In genomic region chr6:51379560-51380274, GRCm38 (mm10) we compare ENCODE assay signal across 8 mouse cellular contexts. TPM values are rescaled to one million over a fixed set of nuclear protein-coding genes. Genes with fewer than 3 reads are reported as not detected.
DNase-seq lines count a peak whose midpoint lies in the region; ATAC-seq lines count a peak whose summit lies in the region.
"Had no signal": no experiment of that assay in that cellular context is flagged by ENCODE, and none has a peak within 500 bp of the region (broad histone marks: within the 10 kb centered on the region; RNA-seq: fewer than 3 reads in every experiment).

No protein-coding gene starts in this region.

- peak overlapping the region; percentile 79 for H3K9ac ChIP-seq in intestine, embryonic 14.5 days (ENCODE audit: low read length)
- H3K9ac ChIP-seq in midbrain, embryonic 11.5 days (ENCODE audit: low read length) = peak overlapping the region; percentile 90

- peak; percentile 69 for ATAC-seq in intestine, embryonic 14.5 days (replicated peaks; ENCODE audit: low FRiP score, low TSS enrichment, low read depth)
- peak; percentile 70 for ATAC-seq in midbrain, embryonic 11.5 days (ENCODE audit: low FRiP score)

- H3K27me3 ChIP-seq in intestine, embryonic 14.5 days (replicated peaks; ENCODE audit: control insufficient read depth, insufficient read depth, low read length) = no peaks in the 10 kb centered on the region
- H3K27me3 ChIP-seq in midbrain, embryonic 11.5 days (ENCODE audit: control insufficient read depth, insufficient read depth, low read length) = no peaks in the 10 kb centered on the region
- no peaks in the 10 kb centered on the region; the same call in 1 of the 2 replicates for H3K27me3 ChIP-seq in splenic B cell, adult 2 months (ENCODE audit: control insufficient read depth, insufficient read depth, low read length, poor library complexity, severe bottlenecking)

- H3K36me3 ChIP-seq in intestine, embryonic 14.5 days (ENCODE audit: control insufficient read depth, insufficient read depth, low read length) = no peaks in the 10 kb centered on the region
- no peaks in the 10 kb centered on the region for H3K36me3 ChIP-seq in midbrain, embryonic 11.5 days (ENCODE audit: control insufficient read depth, insufficient read depth, low read length)
- no peaks in the 10 kb centered on the region for H3K36me3 ChIP-seq in splenic B cell, adult 2 months (ENCODE audit: control insufficient read depth, insufficient read depth, low read length, poor library complexity, severe bottlenecking)

- intact Hi-C loops in left cerebral cortex, postnatal 14 days (cut with DNase I) = loop anchor here (5.0 kb wide), 2 partner anchors 172 to 478 kb away; no protein-coding TSS in a partner anchor

- peak overlapping the region; percentile 93 for H3K27ac ChIP-seq in intestine, embryonic 14.5 days (ENCODE audit: low read depth)
- peak overlapping the region; percentile 89 for H3K27ac ChIP-seq in midbrain, embryonic 11.5 days (ENCODE audit: low read depth, low read length)

- H3K4me2 ChIP-seq in intestine, embryonic 14.5 days (ENCODE audit: low read length) = peak overlapping the region; percentile 62
- peak overlapping the region; percentile 53 for H3K4me2 ChIP-seq in midbrain, embryonic 11.5 days

- peak overlapping the region; percentile 38 for H3K4me3 ChIP-seq in intestine, embryonic 14.5 days (ENCODE audit: low read depth, low read length)
- peak overlapping the region; percentile 36 for H3K4me3 ChIP-seq in midbrain, embryonic 11.5 days (ENCODE audit: low read depth, low read length)
- H3K4me3 ChIP-seq: myocyte had no signal

- H3K4me1 ChIP-seq in intestine, embryonic 14.5 days (replicated peaks; ENCODE audit: control insufficient read depth, insufficient read depth, low read length) = no peaks in the 10 kb centered on the region
- H3K4me1 ChIP-seq in midbrain, embryonic 11.5 days (ENCODE audit: control insufficient read depth, insufficient read depth, low read length) = peaks cover 2% of the 10 kb centered on the region; the same call in 1 of the 2 replicates

- DNase-seq in adrenal gland, adult 8-10 months = peak; percentile 9
- peak; percentile 74 to 79 for DNase-seq in cerebellum, postnatal 14 days
- peak; percentile 68 to 71 for DNase-seq in frontal cortex, postnatal 36 days (ENCODE audit: low spot score in 2 of 2)
- peak; percentile 93 for DNase-seq in intestine, embryonic 14.5 days (ENCODE audit: low spot score)
- DNase-seq in left cerebral cortex, postnatal 14 days (ENCODE audit: low spot score in 2 of 2) = peak; percentile 68
- peak; percentile 98 for DNase-seq in midbrain, embryonic 11.5 days (ENCODE audit: low spot score, missing footprints)
- DNase-seq in splenic B cell, adult 2 months (ENCODE audit: low read depth, low spot score) = peak; percentile 29

- no peaks in the 10 kb centered on the region for H3K9me3 ChIP-seq in intestine, embryonic 14.5 days (ENCODE audit: control insufficient read depth, low read length)
- no peaks in the 10 kb centered on the region for H3K9me3 ChIP-seq in midbrain, embryonic 11.5 days (ENCODE audit: control insufficient read depth, low read length)

- WGBS in intestine, embryonic 14.5 days = 5% methylated on average over 36 of the region's 36 CpGs
- WGBS in midbrain, embryonic 11.5 days = 7% methylated on average over 36 of the region's 36 CpGs

RNA-seq across cellular contexts. Expression of gene Nfe2l3, which starts 52.8 kb away (rescaled TPM):
- not detected for total RNA-seq in adrenal gland, adult 8-10 months (2022)
- polyA plus RNA-seq in intestine, embryonic 14.5 days (2014; fragmentation: Nextera tagmentation; extraction: Ambion mirVana) = 2.3 and 3.0 TPM in 2 replicates
- total RNA-seq in left cerebral cortex, postnatal 14 days (2021) = 1 to 10 TPM; 2.5 to 3.6 TPM
- 4.3 and 5.3 TPM in 2 replicates for polyA plus RNA-seq in midbrain, embryonic 11.5 days (2014; fragmentation: Nextera tagmentation; extraction: Ambion mirVana)

Comparison
In these comparisons a context has a peak if more than half of its experiments do, and no peak if none do; other contexts are left out.
1. Peak in every context shown above with its lines: DNase-seq, ATAC-seq, H3K4me3 ChIP-seq and H3K27ac ChIP-seq.
2. DNase-seq: peak in every context shown above with its lines; median percentile 98 in midbrain, embryonic 11.5 days; 93 in intestine, embryonic 14.5 days; 76 in cerebellum, postnatal 14 days; 70 in frontal cortex, postnatal 36 days; 68 in left cerebral cortex, postnatal 14 days; 29 in splenic B cell, adult 2 months; 9 in adrenal gland, adult 8-10 months.